Mouse (Mus musculus): ENCODE results near the gene Foxn3. TPM values are rescaled to one million over a fixed set of nuclear protein-coding genes. Genes with fewer than 3 reads are reported as not detected.

Foxn3 gene
- total RNA-seq, 1 experiment from 2014 or later: 98.9 TPM

- no peak for DNase-seq
These were observed 178.3 kb downstream of the Foxn3 start for GRCm38 (mm10) chr12:99385073-99385472.

DNA sequence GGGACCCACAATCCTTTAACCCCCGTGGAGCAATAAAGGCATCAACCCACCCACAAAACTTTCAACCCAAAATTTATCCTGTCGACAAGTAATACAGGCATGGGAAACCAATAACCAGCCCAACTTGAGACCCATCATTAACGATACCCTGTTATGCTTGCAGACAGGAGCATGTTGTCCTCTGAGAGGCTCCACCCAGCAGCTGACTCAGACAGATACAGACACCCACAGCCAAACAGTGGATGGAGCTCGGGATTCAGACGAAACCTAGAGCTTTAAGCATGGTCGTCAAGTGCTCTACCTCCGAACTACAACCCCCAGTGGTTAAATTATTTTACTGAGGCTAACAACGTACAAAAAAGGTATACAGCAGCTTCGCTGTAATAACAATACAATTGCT is 182.1 kb downstream of the Foxn3 start:
- DNase-seq: no peak

DNA sequence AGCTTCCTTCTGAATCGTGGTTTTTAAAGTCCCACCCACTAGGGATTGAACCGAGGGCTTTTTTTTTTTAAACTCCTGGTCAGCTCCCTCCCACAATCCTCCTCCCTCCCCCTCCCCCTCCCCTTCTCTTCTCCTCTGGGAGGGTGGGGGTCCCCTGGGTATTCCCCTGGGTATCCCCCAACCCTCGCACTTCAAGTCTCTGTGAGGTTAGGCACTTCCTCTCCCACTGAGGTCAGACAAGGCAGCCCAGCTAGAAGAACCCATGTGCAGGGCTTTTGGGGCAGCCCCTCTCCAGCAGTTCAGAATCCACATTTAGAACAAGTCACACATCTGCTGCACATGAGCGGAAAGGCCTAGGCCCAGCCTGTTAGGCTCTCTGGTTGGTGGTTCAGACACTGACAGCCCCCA is 182.5 kb downstream of the Foxn3 start:
- DNase-seq: no peak

DNA sequence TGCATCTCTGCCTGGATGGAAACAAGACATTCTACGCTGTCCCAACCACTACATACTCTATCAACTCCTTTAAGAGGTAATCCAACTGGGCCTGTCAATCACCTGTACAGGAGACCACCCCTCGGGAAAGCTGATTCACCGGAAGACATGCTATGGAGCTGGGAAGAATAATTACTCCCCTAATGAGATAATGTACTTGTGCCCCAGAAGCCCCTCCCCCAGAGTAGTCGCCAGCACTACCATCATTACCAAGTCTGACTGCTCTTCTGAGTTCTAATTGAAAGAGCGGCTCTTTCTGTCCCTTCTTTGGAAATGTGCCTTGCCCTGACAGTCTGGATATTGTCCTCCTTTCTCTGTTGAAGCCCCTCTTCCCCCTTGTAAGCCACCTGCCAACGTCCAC is 183.3 kb downstream of the Foxn3 start:
- DNase-seq: no peak

DNA sequence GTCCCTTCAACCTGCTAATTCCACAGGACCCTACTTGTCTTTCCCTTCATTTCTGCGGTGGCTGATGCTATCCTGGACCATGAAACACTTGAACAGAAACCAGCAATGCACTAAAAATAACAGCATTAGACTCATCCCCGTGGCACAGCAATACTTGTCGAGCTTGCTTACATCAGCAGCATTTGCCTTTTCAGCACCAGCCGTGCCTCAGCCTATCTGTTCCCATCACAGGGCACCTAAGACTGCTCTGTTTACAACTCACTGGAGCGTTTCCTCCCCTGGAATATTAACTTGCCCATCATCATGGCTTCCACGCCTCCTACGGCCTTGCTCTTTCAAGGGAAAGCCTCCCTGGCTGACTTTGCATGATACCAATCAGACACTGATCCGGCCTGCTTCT is 185.1 kb downstream of the Foxn3 start:
- DNase-seq: no peak

DNA sequence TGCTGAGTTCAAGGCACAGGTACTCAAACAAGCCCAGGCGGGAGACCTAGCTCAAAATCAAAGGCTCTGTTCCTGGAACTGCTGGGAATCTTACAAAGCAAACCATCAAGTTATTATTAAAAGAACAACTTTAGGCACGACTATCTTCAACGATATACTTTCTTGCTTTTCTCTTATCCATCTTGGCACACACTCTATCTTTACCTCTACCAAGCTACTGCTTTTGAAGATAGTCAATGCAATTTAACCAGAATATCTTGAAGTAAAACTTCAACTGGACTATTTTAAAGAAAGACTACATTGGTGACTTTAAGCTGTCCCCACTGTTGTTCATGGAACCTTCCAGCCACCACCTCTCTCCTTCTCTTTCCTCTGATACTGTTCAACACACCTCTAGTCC is 185.7 kb downstream of the Foxn3 start:
- no peak for DNase-seq

DNA sequence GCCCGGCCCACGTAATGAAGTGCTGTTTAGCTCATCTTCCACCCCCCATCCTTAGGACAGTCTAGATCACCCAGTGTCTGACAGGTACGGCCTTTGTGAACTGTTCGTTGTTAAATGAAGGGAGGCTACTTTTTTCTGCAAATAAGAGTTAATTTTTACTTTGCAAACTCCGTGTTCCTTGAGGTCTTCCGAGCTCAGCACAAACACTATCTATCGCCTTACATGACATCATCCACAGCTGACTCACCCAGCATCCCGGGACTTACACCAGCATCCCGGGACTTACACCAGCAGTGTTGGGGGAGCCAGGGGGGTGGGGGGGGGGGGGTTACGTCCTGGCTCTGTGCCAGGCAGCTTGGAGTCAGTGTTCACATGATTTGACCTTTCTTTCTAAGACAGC is 186.3 kb downstream of the Foxn3 start:
- DNase-seq: no peak

GRCm38 (mm10) chr12:99375878-99376454 is 187.4 kb downstream of the Foxn3 start:
- DNase-seq: no peak

DNA sequence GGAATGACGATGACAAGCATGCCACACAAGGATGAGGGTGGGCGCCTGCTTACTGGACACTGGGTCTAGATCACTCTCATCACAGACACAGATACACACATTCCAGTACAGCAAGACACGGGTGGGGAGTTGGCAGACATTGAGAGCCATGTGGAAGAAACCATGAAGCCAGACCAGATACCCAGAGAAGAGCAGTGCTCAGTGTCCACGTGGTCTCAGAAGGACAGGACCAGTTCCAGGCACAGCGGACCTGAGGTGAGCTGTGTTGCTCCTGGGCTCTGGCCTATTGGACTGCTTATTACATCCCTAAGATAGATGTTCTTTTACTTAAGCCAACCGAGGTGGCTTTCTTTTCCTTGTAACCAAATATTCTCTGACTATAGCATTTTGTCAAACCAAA is 188.0 kb downstream of the Foxn3 start:
- no peak for DNase-seq

GRCm38 (mm10) chr12:99374099-99374600 is 189.2 kb downstream of the Foxn3 start:
- DNase-seq: peak; percentile 51

DNA sequence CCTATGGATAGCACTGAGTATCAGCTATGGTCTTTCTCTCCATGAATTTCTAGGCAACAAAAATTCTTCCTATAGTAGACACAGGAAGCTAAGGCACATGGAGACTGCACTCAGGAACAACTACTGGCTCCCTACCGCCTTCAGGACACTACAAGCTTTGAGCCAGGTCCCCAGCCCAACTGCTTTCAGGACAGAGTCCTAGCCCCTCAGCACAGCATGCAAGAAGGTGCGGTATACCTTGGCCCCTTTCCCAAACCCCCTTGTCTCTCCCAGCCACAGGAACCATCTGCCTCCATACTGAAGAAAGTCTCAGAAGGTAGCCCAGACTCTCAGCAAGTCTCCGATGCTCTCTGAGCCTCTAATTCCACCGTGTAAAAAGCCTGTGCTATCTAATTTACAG is 189.8 kb downstream of the Foxn3 start:
- DNase-seq: no peak

DNA sequence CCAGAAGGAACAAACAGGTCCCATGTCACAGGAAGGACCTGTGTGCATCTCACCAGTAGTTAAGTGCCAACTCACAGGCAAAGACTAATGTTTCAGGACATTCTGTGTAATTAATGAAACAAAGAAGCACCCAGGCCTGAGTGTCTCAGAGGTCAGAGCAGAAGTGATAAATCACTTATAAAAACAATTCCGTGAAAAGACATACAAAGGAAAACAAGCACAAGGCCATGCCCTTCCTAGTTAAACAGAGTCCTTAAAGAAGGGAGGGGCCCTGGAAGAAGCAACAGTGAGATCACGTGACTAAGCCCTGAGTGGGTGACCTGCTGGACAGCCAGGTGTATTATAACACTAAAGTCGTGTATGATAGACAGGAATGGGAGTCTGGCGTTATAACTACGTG is 191.9 kb downstream of the Foxn3 start:
- DNase-seq: no peak

DNA sequence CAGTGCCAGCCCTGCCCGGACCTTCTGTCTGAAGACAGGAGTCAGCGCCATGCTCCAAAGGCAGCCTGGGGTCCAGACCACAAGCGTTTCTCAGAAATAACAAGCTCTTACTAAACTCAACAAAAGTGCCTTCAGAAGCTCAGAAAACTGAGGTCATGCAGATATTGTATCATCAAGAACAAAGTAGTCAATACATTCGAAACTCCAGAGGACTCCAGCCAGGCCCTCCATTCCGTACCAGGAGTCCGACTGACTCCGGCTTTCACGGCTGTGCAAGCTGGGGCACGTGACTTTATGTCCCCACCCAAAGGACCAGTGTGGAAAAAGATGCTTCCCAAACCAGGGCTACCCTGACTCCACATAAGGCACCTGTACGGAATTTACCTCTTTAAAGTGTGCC is 195.1 kb downstream of the Foxn3 start:
- no peak for DNase-seq

DNA sequence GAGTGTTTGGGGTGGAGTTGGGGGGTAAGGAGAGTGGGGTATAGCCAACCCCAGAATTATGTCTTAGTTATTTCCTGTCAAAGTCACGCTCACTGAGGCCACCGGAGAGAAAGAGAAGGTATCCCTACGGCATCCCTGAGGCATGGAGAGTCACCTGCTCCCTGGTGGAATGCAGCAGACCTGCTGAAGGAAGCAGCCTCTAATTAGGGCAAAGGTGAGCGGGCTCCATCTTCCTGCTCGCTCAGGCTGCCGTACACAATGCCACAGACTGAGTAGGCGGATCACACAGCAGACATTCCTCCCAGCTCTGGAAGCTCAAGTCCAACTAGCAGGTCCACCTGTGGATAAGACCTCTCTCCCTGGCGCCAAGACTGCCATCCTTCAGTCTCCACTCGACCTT is 197.4 kb downstream of the Foxn3 start:
- no peak for DNase-seq

DNA sequence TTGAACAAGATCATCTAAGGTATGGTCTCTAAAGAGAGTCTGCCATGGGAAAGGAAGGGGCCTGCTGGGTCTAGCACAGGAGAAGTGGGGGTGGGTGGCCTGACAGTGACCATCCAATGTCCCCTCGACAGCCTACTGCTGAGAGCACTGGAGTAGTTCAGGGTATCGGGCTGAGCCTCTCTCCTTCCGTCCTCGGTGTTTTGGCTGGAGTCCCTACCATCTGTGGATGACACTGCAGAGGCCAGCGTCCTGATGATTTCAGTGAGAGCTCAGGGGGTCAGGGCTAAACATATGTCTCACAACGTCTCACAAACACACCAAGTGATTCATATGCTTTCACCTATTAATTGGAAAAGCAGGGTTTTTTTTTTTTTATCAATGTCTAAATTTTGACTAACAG is 199.2 kb downstream of the Foxn3 start:
- DNase-seq: no peak

DNA sequence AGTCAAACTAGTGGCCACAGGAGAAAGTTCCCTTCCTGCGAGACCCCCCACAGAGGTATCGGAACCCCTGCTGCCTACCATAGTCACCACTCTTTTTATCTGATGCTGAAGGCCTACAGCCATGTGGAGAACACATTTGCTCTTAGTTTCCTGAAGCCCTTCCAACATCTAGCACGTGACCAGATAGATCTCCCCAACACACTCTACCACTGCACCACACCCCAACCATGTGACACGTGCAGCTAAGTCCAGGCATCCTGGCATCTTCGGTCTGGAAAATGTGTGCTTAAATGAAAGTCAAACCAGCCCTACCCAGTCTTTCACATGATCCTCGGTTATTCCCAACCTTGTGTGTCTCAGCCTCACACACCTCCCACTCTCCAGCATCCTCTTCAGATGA is 200.4 kb downstream of the Foxn3 start:
- DNase-seq: no peak

DNA sequence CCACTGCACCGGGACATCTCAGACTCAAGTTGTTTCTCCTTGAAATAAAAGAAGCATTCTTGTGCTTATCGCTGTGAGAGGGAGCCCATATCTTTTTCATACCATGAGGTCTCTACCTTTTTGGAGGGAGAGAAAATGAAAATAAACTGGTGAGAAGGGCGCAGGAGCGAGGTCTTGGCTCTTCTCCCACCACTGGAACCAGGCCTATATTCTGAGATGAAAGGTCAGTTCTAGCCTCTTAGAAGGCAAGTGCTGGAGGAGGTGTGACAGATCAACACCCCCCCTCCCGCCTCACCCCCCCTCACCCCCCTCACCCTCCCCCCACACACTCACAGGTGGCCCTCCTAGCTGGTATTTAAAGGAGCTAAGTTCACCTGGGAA is 201.6 kb downstream of the Foxn3 start:
- DNase-seq: no peak

DNA sequence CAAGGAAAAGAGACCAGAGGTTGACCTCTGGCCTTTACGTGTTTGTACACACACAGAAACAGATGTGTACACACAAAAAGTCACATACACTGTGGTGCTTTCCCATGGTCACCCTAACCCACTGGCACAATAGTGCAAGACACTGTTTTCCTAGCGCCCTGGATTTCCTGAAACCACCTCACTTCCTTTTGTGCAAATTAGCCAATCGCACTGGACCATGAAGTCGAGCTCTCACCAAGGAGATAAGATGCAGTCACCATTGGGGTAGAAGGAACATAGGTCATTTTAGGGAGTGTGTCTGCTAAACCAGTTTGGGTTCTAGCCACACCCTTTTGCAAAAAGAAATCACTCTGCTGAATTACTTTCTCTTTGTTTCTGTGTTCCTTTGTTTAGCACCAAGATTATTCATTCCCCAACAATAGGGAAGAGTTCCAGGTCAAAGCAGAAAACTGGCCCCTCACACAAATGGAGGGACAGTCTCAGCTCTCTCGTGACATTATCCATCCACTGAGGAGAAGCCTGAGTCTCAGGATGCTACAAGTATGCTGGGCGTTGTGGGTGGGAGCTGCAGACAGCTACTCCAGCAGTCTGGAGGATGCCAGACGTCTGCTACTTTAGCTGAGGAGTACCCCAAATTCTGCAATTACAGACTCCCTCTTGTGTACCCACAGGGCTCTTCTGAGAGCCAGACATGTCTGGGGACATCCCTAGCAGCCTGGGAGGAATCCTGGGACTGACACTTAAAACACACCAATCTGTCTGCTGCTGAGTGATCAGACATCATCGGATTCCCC is 202.2 kb downstream of the Foxn3 start:
- DNase-seq: no peak

- no peak for DNase-seq
These were observed 204.7 kb downstream of the Foxn3 start for GRCm38 (mm10) chr12:99358698-99359097.

GRCm38 (mm10) chr12:99356660-99357059 is 206.7 kb downstream of the Foxn3 start:
- no peak for DNase-seq

GRCm38 (mm10) chr12:99353692-99354091 is 209.7 kb downstream of the Foxn3 start:
- no peak for DNase-seq

DNA sequence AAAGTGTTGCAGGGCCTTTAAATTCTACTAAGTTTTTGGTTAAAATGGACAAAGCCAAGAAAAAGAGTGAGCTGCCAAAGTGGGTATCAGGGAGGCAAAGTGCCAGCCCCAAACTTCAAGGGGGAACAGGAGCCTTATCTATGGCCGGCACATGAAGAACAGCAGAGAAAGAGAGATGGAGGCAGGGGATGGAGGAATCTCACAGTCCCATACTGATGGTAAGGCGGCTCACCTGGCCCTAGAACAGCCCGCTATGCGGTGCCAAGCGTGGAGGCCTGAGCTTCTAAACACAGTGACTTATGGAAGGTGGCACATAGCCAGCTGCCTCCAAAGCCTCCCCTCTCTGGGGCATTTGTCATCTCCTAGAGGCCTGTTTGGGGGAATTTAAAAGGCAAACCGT is 210.8 kb downstream of the Foxn3 start:
- no peak for DNase-seq

DNA sequence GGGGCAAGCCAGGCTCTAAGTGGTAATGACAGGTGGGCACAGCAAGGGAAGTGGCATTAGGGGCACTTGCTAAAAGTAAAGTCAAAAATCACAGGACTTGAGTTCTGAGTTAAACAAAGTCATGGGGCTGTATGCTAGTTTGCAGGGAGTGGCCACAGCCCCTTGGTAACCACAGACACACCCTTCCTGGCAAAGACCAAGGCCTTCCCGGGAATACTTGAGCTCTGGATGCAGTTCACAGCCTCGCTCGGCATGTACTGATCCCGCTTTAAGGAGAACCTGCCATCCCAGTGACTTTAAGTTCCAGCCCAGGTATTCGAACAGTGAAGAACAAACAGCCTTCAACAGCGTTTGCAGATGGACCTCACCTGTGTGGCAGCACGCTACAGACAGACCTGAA is 211.2 kb downstream of the Foxn3 start:
- peak; percentile 53 for DNase-seq

DNA sequence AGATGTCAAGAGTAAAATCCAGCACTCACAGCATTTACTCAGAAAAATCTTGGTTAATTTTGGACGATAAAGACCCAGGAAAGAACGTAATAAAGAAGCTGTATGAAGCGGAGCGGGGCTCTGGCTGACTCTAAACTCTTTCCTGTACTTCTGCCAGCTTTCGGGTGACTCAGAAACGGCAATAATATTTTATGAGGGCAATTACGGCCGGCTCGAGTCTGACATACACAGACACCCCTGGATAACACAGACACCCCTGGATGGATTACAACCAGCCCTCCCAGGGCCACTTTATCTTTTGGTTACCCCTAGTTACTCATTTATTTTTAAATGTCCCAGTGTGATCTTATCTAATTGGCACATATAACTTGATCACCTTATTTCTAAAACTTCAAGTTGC is 211.7 kb downstream of the Foxn3 start:
- peak; percentile 53 for DNase-seq

Data from adrenal gland, postnatal 25 days (tissue).